Mouse (Mus musculus) lung, embryonic 14.5 days (tissue): ENCODE results near the gene Slc25a13. TPM values are rescaled to one million over a fixed set of nuclear protein-coding genes. Genes with fewer than 3 reads are reported as not detected.
A peak's percentile ranks its signal among the peaks of the same experiment; 100 is the strongest.

Source experiments
- ATAC-seq: fragments of 200-750 bp; cut with Nextera tagmentation; 2 replicates; pipeline ENCODE4 v1.8.0; 2017; ENCODE audit warnings: mild to moderate bottlenecking, moderate TSS enrichment, moderate library complexity; ENCODE audit not compliant: insufficient read depth
- DNase-seq: peaks from one replicate; pipeline ENCODE4 v3.0.0-alpha.2; 2015
- H3K27ac ChIP-seq: fragments of 300-500 bp; sonication (generic); 2 replicates; pipeline ENCODE4 v1.5.1; 2014; ENCODE audit warnings: low read depth, mild to moderate bottlenecking, moderate library complexity
- H3K27me3 ChIP-seq: fragments of 300-500 bp; sonication (generic); 2 replicates; pipeline ENCODE4 v1.6.1; 2014; ENCODE audit warnings: low read length, control low read depth; ENCODE audit not compliant: insufficient read depth
- H3K36me3 ChIP-seq: fragments of 300-500 bp; sonication (generic); 2 replicates; pipeline ENCODE4 v1.6.1; 2014; ENCODE audit warnings: control low read depth; ENCODE audit not compliant: insufficient read depth
- H3K4me1 ChIP-seq: fragments of 300-500 bp; sonication (generic); 2 replicates; pipeline ENCODE4 v1.6.1; 2014; ENCODE audit warnings: antibody characterized with exemption, control low read depth; ENCODE audit not compliant: insufficient read depth
- H3K4me2 ChIP-seq: fragments of 300-500 bp; sonication (generic); 2 replicates; pipeline ENCODE4 v1.6.1; 2014; ENCODE audit warnings: mild to moderate bottlenecking
- H3K4me3 ChIP-seq: fragments of 300-500 bp; sonication (generic); 2 replicates; pipeline ENCODE4 v1.5.1; 2014; ENCODE audit warnings: low read depth, low read length
- H3K9ac ChIP-seq: fragments of 300-500 bp; sonication (generic); 2 replicates; pipeline ENCODE4 v1.6.1; 2014
- H3K9me3 ChIP-seq: fragments of 300-500 bp; sonication (generic); 2 replicates; pipeline ENCODE4 v1.6.1; 2016; ENCODE audit warnings: low read depth, low read length, control low read depth
- CTCF ChIP-seq: IDR thresholded peaks from 2 replicates; pipeline ENCODE4 v1.5.1; 2016; ENCODE audit warnings: antibody characterized with exemption, low read depth
- WGBS: fragments of 180-500 bp; shearing (Covaris S2); extraction: QIAGEN DNeasy Blood & Tissue Kit; methylation state at CpG from one replicate; pipeline ENCODE4 v1.1.7; 2014; 5-methylcytosine and 5-hydroxymethylcytosine counted together
- polyA plus RNA-seq: library from polyadenylated mRNA; unstranded; fragments of >200 nt; fragmentation: Nextera tagmentation; extraction: Ambion mirVana; gene quantifications from 2 replicates; pipeline ENCODE4 v1.2.1, GENCODE M21; 2014

Slc25a13 gene
- polyA plus RNA-seq, 1 experiment from 2014 or later: 33.6 TPM

DNA sequence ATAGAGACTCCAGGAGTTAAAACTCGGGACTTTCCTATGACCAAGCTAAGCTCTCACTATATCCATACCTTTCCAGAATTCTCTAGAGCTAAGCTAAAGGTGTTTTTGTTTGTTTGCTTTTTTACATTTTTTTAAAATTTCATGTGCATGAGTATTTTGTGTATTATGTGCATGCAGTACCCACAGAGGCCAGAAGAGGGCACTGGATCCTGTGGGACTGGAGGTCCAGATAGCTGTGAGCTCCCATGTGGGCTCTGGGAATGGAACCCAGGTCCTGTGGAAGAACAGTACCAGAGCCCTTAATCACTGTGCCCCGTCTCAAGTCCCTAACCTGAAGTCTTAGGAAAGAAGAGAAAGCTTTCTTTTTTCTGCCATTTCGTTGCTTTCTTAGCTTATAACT is 80.2 kb downstream of the Slc25a13 start:
- 0 out of 2 replicates have a peak, but pooled peaks cover 3% of the 10 kb centered on the region for H3K36me3 ChIP-seq
- no peak overlapping the region for H3K4me3 ChIP-seq
- H3K9ac ChIP-seq: no peak overlapping the region
- no peak for DNase-seq
- H3K9me3 ChIP-seq: no peaks in the 10 kb centered on the region
- H3K4me1 ChIP-seq: no peaks in the 10 kb centered on the region
- TF ChIP-seq CTCF: peak; percentile 61
- no peak overlapping the region for H3K4me2 ChIP-seq
- ATAC-seq: no peak
- no peak overlapping the region for H3K27ac ChIP-seq
- H3K27me3 ChIP-seq: no peaks in the 10 kb centered on the region
- 92% methylated on average over 3 of the region's 3 CpGs for WGBS

DNA sequence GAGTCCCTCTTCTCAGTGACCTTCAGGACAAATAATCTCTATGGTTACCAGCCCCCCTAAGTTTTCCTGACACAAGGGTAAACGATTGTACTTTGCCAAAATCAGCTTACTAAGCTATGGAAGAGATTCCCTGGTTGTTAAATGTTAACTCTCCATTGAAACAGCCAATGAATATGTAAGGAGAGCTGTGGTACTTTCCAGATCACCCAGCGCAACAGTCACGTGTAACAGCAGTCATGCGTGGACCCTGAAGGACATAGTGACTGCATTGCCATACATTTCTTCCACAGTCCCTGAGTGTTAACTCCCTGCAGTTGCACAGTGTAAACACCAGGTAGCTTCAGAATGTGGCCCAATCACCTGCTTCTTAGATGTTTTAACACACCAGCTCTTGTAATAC is 82.0 kb downstream of the Slc25a13 start:
- Histone ChIP-seq H3K4me3 (no peak overlapping the region), H3K4me2 (no peak overlapping the region), H3K9me3 (no peaks in the 10 kb centered on the region), H3K27me3 (no peaks in the 10 kb centered on the region), H3K9ac (no peak overlapping the region), H3K27ac (no peak overlapping the region), H3K36me3 (0 out of 2 replicates have a peak, but pooled peaks cover 3% of the 10 kb centered on the region), H3K4me1 (no peaks in the 10 kb centered on the region)
- no peak for ATAC-seq
- WGBS: 83% methylated on average over 4 of the region's 4 CpGs
- TF ChIP-seq CTCF: no peak
- DNase-seq: no peak

DNA sequence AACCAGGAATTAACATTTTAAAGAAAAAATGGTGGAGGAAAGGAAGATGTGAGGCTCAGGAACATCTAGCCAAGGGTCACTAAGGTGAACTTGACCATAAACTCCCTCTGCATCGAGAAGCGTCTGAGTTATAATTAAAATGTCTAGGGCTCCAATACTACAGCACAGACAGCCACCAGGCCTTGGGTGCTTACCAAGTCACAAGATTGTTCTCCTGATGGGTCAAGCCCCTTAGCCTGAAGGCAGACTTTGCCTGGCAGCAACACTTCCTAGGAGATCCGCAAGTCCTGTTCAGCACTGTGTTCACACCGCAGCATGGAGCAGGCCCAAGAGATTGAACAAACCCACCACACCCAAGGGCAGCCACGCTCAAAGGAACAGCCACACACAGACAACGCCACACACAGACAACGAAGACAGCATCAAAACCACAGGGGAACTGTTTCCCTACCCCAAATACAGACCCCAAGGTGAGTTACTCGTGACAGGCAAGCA is 83.4 kb downstream of the Slc25a13 start:
- no peak for TF ChIP-seq CTCF
- ATAC-seq (no peak), DNase-seq (no peak)
- no peaks in the 10 kb centered on the region for H3K27me3 ChIP-seq
- 89% methylated on average over 8 of the region's 8 CpGs for WGBS
- H3K36me3 ChIP-seq: 0 out of 2 replicates have a peak, but pooled peaks cover 3% of the 10 kb centered on the region
- H3K9me3 ChIP-seq: no peaks in the 10 kb centered on the region
- no peak overlapping the region for H3K27ac ChIP-seq
- H3K4me1 ChIP-seq: no peaks in the 10 kb centered on the region
- no peak overlapping the region for H3K4me3 ChIP-seq
- no peak overlapping the region for H3K9ac ChIP-seq
- no peak overlapping the region for H3K4me2 ChIP-seq

DNA sequence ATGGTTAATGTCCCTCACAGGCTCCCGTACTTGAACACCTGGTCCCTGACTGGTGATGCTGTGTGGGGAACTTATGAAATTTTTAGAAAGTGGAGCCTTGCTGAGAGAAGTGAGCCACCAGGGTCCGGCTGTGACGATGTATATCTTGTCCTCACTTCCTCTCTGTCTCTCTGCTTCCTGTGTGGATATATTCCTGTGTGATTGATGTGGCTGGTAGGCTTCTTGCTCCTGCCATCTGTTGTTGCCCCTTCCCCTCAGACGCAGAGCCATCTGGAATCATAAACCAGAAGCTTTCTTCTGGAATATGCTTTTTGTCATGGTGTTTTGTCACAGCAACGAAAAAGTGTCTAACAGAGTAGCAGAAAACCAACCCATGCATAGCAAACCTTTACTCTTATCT is 84.9 kb downstream of the Slc25a13 start:
- no peaks in the 10 kb centered on the region for H3K27me3 ChIP-seq
- no peak overlapping the region for H3K4me3 ChIP-seq
- DNase-seq (no peak), ATAC-seq (no peak)
- no peaks in the 10 kb centered on the region for H3K4me1 ChIP-seq
- no peaks in the 10 kb centered on the region for H3K9me3 ChIP-seq
- H3K36me3 ChIP-seq: 0 out of 2 replicates have a peak, but pooled peaks cover 2% of the 10 kb centered on the region
- WGBS: 54% methylated on average over 5 of the region's 5 CpGs
- H3K4me2 ChIP-seq: no peak overlapping the region
- TF ChIP-seq CTCF: no peak
- no peak overlapping the region for H3K9ac ChIP-seq
- no peak overlapping the region for H3K27ac ChIP-seq

DNA sequence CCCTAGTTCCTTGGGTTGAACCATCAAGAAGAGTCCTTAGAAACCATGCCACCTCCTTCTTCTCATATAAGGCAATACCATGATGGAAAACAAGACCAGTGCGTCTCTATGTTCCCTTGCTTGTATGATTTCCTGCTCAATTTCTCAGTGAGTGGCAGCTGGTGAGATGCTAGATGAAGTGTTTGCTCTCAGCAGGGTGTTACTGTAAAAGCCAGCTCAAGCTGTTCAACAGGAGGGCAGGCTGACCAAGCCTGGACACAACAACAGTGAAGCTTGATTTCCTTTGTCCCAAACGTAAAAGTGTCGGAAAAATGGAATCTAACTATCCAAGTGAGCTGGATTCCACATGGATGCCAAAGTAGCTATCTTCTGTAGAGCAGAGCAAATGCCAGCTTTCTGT is 91.4 kb downstream of the Slc25a13 start:
- TF ChIP-seq CTCF: no peak
- H3K4me1 ChIP-seq: no peaks in the 10 kb centered on the region
- no peaks in the 10 kb centered on the region for H3K36me3 ChIP-seq
- no peak overlapping the region for H3K4me3 ChIP-seq
- WGBS: 79% methylated on average over 3 of the region's 3 CpGs
- no peak overlapping the region for H3K4me2 ChIP-seq
- no peaks in the 10 kb centered on the region for H3K27me3 ChIP-seq
- no peaks in the 10 kb centered on the region for H3K9me3 ChIP-seq
- no peak overlapping the region for H3K27ac ChIP-seq
- no peak for DNase-seq
- no peak for ATAC-seq
- H3K9ac ChIP-seq: no peak overlapping the region

DNA sequence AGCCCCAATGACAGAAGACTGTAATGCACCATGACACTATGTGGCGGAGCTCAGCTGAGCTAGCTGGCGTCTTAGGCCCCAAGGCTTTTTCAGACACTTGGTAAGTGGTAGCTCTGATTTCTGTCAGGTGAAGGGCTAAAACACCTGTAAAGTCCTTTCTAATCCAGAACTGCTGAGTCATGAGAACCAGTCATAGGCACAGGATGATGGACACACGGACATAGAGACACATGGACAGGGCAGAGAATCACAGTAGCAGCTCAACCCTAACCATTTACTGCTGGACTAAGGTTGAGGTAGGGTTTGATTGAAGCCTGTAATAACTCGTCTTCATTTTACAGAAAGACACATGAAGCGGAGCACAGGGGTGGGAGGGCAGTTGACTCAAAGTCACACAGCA is 95.1 kb downstream of the Slc25a13 start:
- DNase-seq (no peak), ATAC-seq (no peak)
- H3K27ac ChIP-seq: no peak overlapping the region
- no peaks in the 10 kb centered on the region for H3K27me3 ChIP-seq
- H3K4me2 ChIP-seq: no peak overlapping the region
- no peaks in the 10 kb centered on the region for H3K4me1 ChIP-seq
- H3K9ac ChIP-seq: no peak overlapping the region
- no peaks in the 10 kb centered on the region for H3K36me3 ChIP-seq
- H3K9me3 ChIP-seq: no peaks in the 10 kb centered on the region
- H3K4me3 ChIP-seq: no peak overlapping the region
- WGBS: 94% methylated on average over 5 of the region's 5 CpGs
- TF ChIP-seq CTCF: no peak

DNA sequence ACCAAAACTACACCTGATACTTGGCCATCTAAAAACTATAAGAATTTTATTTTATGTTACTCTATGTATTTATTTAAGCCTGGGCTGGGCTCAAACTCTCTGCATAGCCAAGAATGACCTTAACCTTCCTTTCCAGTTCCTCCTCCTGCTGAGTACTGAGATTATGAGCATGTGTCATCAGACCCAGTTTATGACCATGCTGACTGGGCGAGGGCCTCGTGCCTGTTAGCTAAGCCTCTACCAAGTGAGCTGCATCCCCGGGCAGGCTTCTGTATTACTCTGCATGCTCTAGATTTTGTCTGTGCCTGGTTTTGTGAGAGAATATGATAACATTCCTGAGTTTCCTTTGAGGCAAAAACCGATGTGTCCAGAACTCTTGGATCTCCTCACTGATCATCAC is 96.1 kb downstream of the Slc25a13 start:
- Histone ChIP-seq H3K4me2 (no peak overlapping the region), H3K9me3 (no peaks in the 10 kb centered on the region), H3K9ac (no peak overlapping the region), H3K27ac (no peak overlapping the region), H3K27me3 (no peaks in the 10 kb centered on the region), H3K4me3 (no peak overlapping the region), H3K36me3 (no peaks in the 10 kb centered on the region), H3K4me1 (no peaks in the 10 kb centered on the region)
- WGBS: 90% methylated on average over 4 of the region's 4 CpGs
- no peak for TF ChIP-seq CTCF
- no peak for DNase-seq
- ATAC-seq: no peak

DNA sequence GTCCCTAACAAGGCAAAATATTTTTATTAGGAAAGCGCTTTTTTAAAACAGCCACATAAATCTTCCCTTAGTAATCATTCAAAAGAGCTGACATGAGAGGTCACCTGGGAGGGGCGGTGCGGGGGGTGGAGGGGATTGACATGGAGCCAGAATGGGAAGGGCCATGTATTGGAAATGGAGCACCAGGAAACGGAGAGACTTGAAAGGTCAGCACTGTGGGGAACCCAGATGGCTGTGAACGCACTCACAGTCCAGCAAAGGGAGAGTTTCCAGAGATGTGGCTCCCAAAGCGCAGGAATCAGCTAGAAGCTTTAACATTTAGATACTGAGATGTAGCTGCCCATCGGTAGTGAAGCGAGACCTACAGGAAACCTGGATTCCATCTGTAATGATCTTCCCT is 101.2 kb downstream of the Slc25a13 start:
- TF ChIP-seq CTCF: no peak
- WGBS: 75% methylated on average over 8 of the region's 8 CpGs
- Histone ChIP-seq H3K4me1 (no peaks in the 10 kb centered on the region), H3K27me3 (no peaks in the 10 kb centered on the region), H3K9ac (no peak overlapping the region), H3K4me3 (no peak overlapping the region), H3K27ac (no peak overlapping the region), H3K9me3 (no peaks in the 10 kb centered on the region), H3K4me2 (no peak overlapping the region), H3K36me3 (0 out of 2 replicates have a peak, but pooled peaks cover 2% of the 10 kb centered on the region)
- no peak for ATAC-seq
- no peak for DNase-seq
